Mouse (Mus musculus) lung, postnatal 36 days (tissue): ENCODE results near the gene Tmem30b.
"Not testable (repeated sequence)": the region's sequence is repeated elsewhere in the genome, so short reads cannot be mapped to it uniquely, and the experiment has no call there.

Experiments used
- DNase-seq: peaks from one replicate; pipeline ENCODE4 v3.0.0; 2022; ENCODE audit warnings: mixed read lengths

Gene Tmem30b

DNA sequence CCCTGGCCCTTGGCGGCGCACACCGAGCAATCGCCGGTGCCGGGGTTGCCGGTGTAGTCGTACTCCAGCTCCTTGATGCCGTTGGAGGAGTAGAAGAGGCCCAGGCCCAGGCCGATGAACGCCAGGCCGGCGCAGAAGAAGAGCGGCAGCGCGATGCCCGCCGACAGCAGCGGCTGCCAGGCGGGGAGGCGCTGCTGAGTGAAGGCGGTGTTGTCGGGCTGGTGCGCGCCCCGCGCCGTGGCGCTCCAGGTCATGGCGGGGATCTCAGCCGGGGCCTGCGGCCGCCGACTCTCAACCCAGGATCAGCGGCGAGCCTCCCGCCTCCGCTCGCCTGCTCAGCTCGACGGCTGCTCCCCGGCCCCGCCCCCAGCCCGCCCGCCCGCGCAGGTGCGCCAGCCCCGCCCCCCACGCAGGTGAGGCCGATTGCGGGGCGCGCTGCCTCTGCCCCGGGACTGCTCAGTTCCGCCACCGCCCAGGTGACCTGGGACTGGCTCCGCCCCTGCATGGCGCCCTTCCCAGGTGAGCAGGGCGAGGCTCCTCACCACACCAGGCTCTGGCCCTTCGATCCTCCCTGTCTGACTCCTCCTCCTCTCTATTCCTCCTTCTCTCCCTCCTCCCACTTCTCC lies at the start of gene Tmem30b:
Gene Tmem30b, minus strand, starts transcription at position 307 of the 626 bp plus-strand sequence.
- peak; percentile 83 for DNase-seq

DNA sequence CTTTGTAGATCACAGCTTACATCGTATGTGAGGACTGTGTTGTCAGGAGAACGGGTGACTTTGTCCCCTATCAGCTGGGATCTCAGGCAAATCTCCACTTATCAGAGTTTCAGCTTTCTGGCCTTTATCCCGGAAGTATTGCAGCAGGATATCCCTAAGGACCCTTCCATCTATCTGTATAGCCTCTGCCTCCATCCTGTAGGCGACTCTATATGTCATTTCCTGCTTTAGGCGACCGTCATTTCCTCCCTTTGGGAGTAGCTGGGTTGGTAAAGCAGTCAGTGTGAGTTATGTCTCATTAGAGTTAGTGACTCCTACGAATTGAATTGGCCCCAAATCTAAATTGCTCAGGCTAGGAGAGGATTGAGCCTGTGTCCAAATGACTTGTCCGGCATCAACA lies 49.0 kb upstream of the Tmem30b start:
- DNase-seq, result no peak

DNA sequence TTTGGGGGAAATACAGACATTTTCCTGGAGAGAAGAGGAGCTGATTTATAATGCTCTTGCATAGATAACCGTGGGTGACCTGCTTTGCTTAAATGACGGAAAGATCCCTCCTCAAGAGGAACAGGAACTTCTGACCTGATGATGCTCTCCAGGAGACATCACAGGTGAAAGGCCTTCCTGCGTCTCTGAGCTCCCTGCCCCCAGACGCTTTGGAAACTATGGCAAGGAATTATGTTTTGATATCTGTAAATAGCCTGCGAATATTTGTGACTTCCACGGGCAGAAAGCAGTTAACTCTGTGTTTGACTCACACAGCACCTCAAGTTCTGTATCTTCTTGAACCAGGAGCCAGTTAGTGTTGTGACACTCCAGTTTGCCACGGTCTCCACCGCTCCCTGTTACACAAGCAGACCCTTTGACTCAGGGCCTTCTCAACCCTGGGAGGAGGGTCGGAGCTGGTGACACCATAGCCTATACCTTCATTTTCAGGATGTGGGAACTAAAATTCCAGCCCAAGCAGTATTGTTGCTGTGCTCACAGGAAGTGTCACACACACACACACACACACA lies 48.1 kb upstream of the Tmem30b start:
- no peak for DNase-seq

DNA sequence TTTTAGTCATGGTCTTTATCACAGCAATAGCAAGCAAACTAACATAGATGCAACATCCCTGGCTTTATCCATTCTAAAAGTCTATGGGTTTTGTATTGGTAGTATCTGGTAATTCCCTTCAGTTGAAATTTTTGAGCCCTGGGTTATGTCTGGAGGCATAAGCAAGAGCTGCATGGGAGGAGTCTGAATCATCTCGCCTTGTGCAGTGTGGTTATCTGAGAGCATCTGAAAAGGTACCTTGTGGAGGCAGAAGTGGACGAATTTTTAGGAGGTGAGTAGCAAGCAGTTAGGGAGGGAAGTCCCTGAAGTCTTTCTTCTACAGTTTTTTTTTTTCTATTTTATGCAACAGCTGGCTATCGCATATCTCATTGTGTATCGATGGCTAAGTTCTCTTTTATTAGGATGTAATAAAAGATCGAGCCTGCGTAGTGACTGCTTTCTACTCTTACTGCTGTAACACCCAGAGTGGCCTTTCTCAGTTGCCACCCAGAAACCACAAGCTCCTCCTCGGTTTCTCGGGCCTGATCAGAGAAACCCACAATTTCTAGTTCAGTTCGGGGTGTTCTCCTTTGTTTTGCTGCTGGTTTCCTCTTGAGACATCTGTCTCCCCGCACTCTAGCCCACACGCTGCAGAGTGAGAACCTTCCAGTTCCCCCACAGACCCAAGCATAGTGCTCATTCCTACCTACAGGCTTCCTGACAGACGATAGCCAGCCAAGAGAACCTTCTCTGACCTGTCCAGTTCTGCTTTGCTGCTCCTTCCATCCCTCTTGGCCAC lies 47.0 kb upstream of the Tmem30b start:
- peak; percentile 65 for DNase-seq

DNA sequence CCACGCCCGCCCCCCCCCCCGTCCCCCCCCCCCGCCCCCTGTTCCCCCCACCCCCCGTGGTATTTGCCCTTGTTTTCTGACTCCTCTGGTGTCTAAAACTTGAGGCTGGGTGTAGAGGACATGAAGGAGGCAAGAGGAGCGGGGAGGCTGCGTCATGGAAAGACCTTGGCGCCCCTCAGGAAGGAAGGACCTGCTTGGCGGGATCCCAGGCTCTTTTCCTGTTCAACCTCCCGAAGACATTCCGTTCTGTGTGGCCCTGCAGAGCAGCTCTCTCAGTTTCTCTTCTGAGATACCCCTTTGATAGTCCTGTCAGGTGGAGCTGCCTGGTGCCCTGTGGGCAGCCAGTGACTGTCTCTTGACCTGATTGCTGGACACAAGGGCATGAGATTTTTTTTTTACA lies 45.4 kb upstream of the Tmem30b start:
- peak; percentile 90 for DNase-seq

DNA sequence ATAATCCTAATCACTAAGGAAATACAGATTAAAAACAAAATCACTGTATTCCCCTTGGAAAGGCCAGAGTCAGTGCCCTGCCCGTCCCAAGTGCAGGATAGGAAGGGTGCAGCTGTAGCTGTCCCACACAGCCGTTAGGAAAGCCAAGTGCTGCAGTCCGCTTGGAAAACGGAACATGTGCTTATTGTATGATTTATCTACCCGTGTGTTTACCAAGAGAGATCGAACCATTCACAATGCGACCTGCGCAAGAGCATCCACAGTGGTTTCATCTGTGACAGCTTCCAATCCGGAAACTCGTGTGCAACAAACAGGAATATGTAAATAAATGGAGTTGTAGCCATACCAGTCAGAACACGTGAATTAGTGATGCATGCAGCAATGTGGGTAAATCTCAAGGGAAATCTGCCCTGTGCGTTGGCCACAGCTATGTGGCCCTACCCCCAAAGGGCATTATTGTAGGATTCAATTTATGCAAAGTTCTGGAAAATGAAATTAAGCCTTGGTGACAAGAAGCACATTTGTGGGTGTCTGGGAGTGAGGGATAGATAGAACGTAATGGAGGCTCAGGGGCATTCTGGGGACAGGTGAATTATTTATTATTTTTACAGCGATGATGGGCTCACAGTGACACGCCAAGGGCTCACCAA lies 44.6 kb upstream of the Tmem30b start:
- DNase-seq, result peak; percentile 54

DNA sequence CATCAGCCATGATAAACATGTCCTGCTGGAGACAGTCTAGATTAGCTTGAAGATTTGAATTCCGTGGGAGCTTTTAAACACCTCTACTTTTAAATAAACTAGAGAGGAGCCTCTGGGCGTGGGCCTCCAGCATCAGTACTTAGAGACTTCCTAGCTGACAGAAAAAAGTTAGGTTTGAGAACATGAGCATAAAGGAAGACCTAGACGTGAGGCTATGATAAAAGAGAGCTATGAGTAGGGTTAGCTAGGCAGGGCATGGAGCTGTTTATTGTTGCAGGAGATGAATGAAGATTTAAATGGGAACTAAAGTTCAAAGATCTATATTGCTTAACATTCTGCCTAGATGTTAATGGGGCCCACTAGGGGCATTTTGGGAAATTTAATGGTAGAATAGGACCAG lies 41.1 kb upstream of the Tmem30b start:
- no peak for DNase-seq

DNA sequence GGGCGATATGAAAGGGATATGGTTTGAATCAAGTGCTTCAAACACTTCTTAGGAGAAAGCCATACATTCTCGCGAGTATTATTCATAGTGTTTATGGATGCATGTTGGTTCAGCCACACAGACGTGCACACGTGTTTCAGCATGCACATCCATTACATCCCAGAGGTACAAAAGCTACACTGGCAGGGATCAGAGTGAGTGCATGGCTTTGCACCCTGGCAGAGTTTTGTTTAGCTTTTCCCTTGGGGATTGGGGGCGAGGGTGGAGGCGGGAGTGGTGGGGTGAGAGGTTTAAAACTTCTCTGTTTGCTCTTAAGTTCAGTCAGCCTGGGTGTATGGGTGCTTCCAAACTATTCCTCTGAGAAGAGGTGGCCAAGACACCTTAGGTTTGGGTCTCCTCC lies 39.7 kb upstream of the Tmem30b start:
- DNase-seq, result no peak

DNA sequence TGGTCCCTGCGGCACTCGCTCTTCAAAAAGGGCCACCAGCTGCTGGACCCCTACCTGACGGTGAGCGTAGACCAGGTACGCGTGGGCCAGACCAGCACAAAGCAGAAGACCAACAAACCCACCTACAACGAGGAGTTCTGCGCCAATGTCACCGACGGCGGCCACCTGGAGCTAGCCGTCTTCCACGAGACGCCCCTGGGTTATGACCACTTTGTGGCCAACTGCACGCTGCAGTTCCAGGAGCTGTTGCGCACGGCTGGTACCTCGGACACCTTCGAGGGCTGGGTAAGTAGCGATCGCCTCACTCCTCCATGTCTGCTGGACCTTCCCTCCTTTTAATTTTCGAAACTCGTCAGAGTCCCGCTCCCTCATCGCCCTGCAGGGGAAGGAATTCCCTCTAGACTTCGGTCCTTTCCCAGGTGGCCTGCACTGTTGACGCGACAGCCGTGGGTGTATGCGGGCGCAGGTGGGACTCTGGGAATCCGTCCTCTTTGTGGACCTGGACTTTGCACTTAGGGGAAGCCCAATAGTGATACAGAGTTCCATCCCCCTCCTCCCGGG lies 39.1 kb upstream of the Tmem30b start:
- no peak for DNase-seq

DNA sequence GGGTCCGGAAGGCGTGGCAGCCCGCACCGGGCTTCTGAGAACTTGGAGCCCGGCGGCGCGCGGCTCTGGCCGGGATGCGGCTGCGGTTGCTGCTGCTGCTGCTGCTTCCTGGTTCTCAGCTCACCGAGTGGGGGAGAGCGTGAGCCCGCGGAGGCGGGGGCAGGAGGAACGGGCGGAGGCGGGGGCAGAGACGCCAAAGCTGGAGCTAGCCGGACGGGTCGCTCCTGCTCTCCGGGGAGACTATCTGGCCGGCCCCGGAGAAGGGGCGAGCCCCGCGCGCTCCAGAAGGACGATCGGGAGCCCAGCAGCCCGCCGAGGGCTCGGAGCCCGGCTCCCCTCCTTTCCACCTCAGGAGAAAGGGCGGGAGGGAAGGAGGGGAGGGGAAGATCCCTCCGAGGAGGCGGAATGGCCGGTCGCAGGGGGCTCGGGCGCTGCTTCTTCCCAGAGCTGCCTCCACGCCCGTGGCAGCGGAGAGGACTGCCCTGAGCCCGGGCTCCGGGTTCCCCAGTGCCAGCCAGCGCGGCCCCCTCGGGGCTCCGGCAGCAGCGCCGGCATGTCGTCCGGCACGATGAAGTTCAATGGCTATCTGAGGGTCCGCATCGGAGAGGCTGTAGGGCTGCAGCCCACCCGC lies 38.5 kb upstream of the Tmem30b start, which contains the start of gene Prkch:
Gene Prkch, plus strand, starts transcription at position 187 of the 631 bp plus-strand sequence.
- peak; percentile 91 for DNase-seq

DNA sequence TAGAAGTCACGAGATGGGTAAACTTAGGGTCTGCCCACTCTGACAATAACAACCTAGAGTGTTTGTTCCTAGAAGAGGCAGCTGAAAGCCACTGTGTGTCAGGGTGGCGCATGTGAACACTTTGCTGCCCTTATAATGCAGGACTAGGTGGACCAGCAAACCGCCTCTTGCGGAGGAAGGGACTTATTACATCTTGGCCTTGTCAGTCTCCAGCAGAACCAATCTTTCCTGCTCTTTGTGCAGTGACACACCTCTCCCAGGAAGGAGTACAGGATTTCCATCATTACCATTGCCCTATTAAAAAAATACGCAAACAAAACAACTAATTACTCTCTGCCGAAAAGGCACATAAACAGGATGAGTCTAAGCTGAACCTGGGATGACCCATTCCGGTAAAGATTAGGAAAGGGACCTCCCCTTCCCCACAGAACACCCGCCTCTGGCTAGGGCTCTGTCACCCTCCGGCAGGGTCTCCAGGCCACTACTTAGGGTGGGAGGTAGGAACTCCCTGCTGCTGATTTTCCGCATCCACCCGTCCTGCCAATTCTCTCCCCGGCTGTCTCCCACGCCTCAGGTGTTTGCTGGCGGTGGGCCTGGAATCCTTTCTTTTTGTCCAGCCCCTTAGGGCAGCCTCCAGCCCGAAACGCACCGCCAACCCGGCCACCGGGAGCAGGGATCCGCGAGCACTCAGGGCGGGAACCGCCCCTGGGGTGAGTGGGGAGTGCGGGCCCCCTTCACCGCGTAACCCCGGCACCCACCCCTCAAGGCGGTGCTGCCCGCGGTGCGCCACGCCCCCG lies 37.8 kb upstream of the Tmem30b start:
- peak; percentile 76 for DNase-seq

DNA sequence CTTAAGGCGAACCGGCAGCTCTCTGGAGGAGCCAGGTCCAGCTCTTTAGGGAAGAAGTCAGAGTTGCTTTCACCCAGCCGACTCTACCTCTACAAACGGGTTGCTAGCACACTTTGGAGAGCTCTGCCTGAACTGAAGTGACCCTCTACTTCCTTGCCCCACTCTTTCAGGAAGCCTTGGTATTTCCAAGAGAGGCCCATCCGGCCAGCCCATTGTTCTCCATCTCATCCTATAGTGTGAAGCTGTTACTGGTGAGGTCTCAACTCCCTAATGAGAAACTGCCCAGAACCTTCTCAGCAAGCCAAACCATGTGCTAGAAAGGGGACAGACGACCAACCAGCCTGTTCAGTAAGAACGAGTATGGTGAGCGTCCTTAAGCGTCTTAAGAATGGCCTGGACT lies 37.1 kb upstream of the Tmem30b start:
- DNase-seq, result no peak

DNA sequence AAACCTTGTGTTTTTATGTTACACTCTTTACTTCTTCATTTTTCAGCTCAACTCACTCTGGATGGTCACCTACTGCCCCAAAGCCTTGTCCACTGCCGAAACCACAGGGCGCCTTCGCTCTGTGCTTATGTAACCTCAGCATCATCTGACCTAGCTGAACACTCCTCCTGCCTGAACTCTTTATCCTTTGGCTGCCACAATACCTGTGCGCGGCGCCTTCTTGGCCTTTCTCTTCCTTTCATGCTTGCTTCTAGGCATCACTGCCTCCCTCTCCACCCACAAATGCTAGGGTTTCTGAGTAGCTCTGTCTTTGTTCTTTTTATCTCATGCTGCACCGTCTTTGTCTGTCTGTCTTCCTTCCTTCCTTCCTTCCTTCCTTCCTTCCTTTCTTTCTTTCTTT lies 34.6 kb upstream of the Tmem30b start:
- DNase-seq, result no peak

DNA sequence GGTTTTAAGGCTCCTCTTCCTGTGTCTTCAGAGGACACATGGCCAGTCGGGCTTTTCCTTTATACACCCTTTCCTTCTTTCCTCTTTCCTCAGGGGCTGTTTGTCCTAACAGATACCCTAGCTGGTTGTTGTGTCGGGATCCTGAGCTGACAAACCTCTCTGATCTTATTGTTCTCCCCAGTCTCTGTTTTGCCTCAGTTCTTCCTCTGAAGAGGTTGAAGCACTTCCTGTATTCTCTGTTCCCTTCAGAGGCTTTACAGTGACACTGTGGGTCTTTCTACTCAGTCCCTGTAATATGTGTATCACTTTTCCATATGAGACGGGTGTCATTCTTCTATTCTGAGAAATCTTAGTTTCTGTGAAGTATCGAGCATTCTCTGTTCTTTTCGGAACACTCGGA lies 31.9 kb upstream of the Tmem30b start:
- DNase-seq, result no peak

DNA sequence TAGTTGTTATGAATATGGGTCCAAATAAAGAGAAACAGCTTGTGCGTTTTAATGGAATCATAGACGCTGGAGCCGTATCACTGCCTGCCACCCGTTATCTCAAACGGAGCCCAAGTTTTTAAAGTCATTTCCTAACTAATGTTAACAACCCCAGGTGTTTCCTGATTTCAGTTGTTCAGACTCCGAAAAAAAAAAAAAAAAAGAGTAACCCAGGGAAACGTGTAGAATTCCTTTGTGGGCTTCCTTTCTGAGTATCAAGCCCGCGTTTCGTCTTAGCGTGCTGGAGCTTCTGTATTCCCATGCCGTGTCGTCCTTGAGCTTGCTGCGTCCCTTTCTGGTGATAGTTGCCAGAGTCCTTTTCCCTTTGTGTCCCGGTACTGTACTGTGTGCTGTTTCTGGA lies 28.4 kb upstream of the Tmem30b start:
- no peak for DNase-seq

DNA sequence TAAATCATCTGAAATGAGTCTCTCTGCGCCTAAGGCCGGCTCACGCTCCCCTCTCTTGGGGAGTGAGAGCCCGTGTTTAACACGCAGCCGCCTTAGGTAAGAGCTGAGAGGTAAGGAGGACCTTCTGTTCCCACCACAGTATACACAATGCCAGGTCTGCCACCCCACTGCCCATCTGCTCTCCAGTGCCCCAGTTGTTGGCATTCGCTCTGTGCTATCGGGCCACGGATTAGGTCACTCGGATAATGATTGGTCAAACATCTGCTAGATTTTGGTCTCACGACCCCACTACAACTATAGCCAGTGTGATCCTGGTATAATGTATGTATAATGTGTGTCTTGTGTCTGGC lies 19.4 kb upstream of the Tmem30b start:
- no peak for DNase-seq

DNA sequence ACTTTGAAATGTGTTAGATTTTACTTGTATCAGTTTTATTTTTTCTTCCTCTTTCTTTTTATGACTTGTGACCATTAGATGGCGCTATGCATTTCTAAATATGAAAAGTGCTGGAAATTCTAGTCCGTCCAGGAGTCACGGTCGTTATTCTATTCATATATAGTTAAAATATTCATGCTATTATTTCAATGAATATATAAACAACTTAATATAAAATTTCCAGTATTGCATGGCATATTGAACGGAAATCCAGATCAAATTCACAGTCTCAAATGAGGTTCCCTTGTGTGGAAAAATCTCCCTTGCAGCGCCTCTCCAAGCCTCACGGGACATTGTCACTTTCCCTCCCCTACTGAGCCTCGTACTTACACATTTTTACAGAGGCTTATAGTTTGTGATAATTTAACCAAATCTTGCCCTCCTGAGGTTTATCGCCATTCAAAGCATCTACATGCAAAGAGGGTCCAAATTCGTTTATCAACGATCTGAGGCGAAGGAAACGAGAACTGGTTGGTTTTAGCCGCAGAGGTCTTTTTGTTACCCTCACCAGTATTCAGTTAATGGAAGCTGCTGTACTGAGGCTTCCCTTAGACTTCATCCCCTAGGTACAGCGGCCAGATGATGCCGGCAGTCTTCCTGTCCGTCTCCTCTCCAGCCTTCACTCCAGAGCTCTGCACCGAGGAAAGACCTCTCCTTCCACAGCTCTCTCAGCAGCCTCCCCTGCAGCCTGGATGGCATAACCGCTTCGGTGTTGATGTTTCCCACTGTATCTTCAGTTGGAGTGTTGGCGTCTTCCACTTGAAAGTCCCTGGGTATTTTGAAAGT lies 18.8 kb upstream of the Tmem30b start:
- peak; percentile 74 for DNase-seq

DNA sequence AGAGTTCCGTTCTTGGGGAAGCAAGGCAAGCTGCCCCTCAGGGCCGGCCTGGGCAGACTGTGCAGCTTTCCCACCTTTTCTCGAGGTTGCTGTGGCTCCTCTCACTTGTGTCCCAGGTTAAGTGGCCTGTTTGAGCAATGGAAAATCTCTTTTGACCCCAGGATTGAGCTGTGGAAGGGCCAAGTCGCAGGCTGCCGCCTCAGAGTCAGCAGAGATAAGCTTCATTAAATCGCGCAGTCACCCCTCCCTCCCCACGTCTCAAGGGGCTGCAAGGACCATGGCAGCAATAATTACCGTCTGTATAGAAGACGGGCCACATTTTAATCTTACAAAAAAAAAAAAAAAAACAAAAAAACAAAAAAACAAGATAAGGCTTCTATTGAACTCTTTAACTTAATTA lies 18.0 kb upstream of the Tmem30b start:
- no peak for DNase-seq

DNA sequence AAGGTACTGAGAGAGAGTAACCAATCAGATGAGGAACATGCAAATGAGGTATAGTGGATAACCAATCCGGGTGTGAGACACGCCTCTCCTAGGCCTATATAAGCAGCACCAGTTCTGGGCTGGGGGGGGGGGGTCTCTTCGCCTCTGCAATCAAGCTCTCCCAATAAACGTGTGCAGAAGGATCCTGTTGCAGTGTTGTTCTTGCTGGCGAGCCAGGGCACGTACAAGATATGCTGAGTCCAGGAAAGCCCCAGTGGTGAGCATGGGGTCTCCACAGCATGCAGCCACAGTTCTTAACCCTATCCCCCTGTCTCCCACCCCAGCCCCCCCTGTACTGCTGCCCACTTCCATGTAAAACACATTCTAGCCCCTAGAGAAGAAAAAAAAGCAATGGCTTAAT lies 16.9 kb upstream of the Tmem30b start:
- DNase-seq, result not testable (repeated sequence)

DNA sequence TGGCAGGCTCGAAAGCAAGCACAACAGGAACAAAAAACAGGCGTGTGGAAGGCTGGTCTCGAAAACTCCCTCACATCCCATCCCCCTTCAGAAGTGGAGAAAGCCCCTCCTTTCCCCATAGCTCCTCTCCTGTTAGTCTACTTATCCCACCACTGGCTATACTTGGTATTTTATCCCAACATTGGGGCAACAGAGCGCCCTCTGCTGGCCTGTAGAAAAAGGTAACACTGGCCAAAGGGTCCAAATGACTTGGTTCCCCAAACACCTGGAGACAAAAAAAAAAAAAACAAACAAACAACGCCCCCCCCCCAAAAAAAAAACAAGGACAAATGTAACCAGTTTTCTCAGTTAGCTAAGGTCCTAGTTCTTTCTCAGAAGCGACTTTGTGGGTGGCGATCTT lies 13.9 kb upstream of the Tmem30b start:
- peak; percentile 35 for DNase-seq

DNA sequence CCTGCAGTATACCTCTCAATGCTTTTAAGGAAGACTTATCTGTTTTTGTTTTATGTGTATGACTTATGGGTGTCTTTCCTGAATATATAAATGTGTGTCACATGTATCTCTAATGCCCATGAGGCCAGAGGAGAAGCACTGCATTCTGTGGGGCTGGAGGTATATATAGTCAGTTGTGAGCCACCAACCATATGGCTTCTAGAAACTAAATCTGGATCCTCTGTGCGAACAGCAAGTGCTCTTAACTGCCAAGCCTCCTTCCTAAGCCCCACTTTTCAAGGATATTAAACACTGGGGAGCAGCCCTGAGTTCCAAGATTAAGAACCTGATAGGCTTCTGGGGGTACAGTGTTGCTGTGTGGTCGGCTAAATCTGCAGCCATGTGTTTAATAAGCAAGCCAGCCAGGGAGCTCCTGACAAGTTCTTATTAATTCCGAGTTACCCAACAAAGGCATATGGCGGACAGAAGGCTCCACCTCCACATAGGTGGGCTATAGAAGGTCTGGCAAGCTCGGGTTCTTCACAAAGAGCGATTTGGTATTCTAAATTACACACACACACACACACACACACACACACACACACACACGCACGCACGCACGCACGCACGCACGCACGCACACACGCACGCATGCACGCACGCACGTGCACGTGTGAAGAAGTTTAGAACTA lies 12.5 kb upstream of the Tmem30b start:
- DNase-seq, result no peak
